8 mouse cellular contexts compared by ENCODE assay signal in genomic region chr10:80152873-80153260, GRCm38 (mm10). TPM values are rescaled to one million over a fixed set of nuclear protein-coding genes. Genes with fewer than 3 reads are reported as not detected.
DNase-seq lines count a peak whose midpoint lies in the region; ATAC-seq and TF ChIP-seq lines count a peak whose summit lies in the region.

No protein-coding gene starts in this region.

- 29% methylated on average over 3 of the region's 3 CpGs for WGBS in cerebellum, adult 2 months
- WGBS in embryonic facial prominence, embryonic 11.5 days: 35% methylated on average over 3 of the region's 3 CpGs
- WGBS in hindbrain, embryonic 13.5 days: 34% methylated on average over 3 of the region's 3 CpGs
- 53% methylated on average over 3 of the region's 3 CpGs for WGBS in liver, embryonic 11.5 days
- 13% methylated on average over 3 of the region's 3 CpGs for WGBS in olfactory bulb, adult 2 months

- H3K4me1 ChIP-seq in cerebellum, adult 2 months (ENCODE audit: control insufficient read depth, insufficient read depth, low read length): peaks cover 19% of the 10 kb centered on the region
- peaks cover 27% of the 10 kb centered on the region for H3K4me1 ChIP-seq in embryonic facial prominence, embryonic 11.5 days (ENCODE audit: control insufficient read depth, insufficient read depth, low read length)
- H3K4me1 ChIP-seq in hindbrain, embryonic 13.5 days (replicated peaks): peaks cover 66% of the 10 kb centered on the region
- H3K4me1 ChIP-seq in liver, embryonic 11.5 days (replicated peaks; ENCODE audit: control insufficient read depth, insufficient read depth, low read length): peaks cover 57% of the 10 kb centered on the region
- H3K4me1 ChIP-seq in olfactory bulb, adult 2 months (ENCODE audit: control insufficient read depth, insufficient read depth, low read length): peaks cover 54% of the 10 kb centered on the region

- TF ChIP-seq CTCF in cerebellum, adult 2 months (IDR thresholded peaks at IDR 0.05; ENCODE audit: borderline replicate concordance, insufficient read depth, low read depth, low read length): no peak
- TF ChIP-seq CTCF in olfactory bulb, adult 2 months (IDR thresholded peaks at IDR 0.05; ENCODE audit: insufficient read depth, low read depth, low read length): no peak

- H3K36me3 ChIP-seq in embryonic facial prominence, embryonic 11.5 days (replicated peaks; ENCODE audit: control insufficient read depth, insufficient read depth, low read depth, low read length): peaks cover 48% of the 10 kb centered on the region
- peaks cover 66% of the 10 kb centered on the region for H3K36me3 ChIP-seq in hindbrain, embryonic 13.5 days
- H3K36me3 ChIP-seq in liver, embryonic 11.5 days (ENCODE audit: control insufficient read depth, insufficient read depth, low read length): peaks cover 59% of the 10 kb centered on the region

- peak overlapping the region; percentile 22; the same call in 1 of the 2 replicates for H3K27ac ChIP-seq in cerebellum, adult 2 months (ENCODE audit: insufficient read depth, low read length)
- peak overlapping the region; percentile 99 for H3K27ac ChIP-seq in embryonic facial prominence, embryonic 11.5 days (replicated peaks; ENCODE audit: low read depth, low read length)
- H3K27ac ChIP-seq in hindbrain, embryonic 13.5 days: peak overlapping the region; percentile 100
- H3K27ac ChIP-seq in liver, embryonic 11.5 days (ENCODE audit: low read depth, low read length): peak overlapping the region; percentile 97
- peak overlapping the region; percentile 88 for H3K27ac ChIP-seq in olfactory bulb, adult 2 months (ENCODE audit: insufficient read depth, low read depth, low read length)

- H3K9me3 ChIP-seq in embryonic facial prominence, embryonic 11.5 days (replicated peaks; ENCODE audit: control insufficient read depth, low read length): no peaks in the 10 kb centered on the region
- H3K9me3 ChIP-seq in hindbrain, embryonic 13.5 days: no peaks in the 10 kb centered on the region
- H3K9me3 ChIP-seq in liver, embryonic 11.5 days (ENCODE audit: control insufficient read depth, low read length): no peaks in the 10 kb centered on the region

- peak overlapping the region; percentile 99 for H3K4me2 ChIP-seq in embryonic facial prominence, embryonic 11.5 days (ENCODE audit: low read depth, low read length)
- H3K4me2 ChIP-seq in hindbrain, embryonic 13.5 days: peak overlapping the region; percentile 98
- peak overlapping the region; percentile 79 for H3K4me2 ChIP-seq in liver, embryonic 11.5 days

- H3K4me3 ChIP-seq in cerebellum, adult 2 months (replicated peaks; ENCODE audit: insufficient read depth, low read depth, low read length): no peak overlapping the region
- peak overlapping the region; percentile 100 for H3K4me3 ChIP-seq in embryonic facial prominence, embryonic 11.5 days (ENCODE audit: low read depth, low read length)
- H3K4me3 ChIP-seq in hindbrain, embryonic 13.5 days: peak overlapping the region; percentile 97
- peak overlapping the region; percentile 91 for H3K4me3 ChIP-seq in liver, embryonic 11.5 days (ENCODE audit: low read depth, low read length)
- peak overlapping the region; percentile 87 for H3K4me3 ChIP-seq in olfactory bulb, adult 2 months (ENCODE audit: insufficient read depth, low read depth, low read length)

- DNase-seq in cerebellum, adult 2 months: no peak
- no peak for DNase-seq in cerebellum, postnatal 36 days
- peak; percentile 73 for DNase-seq in 3T3-L1 (ENCODE audit: low read depth, low spot score)
- DNase-seq in embryonic facial prominence, embryonic 11.5 days (ENCODE audit: low spot score): no peak
- no peak for DNase-seq in liver, embryonic 11.5 days (ENCODE audit: low spot score)

- no peaks in the 10 kb centered on the region for H3K27me3 ChIP-seq in cerebellum, adult 2 months (ENCODE audit: control insufficient read depth, insufficient read depth, low read length)
- no peaks in the 10 kb centered on the region for H3K27me3 ChIP-seq in embryonic facial prominence, embryonic 11.5 days (ENCODE audit: control insufficient read depth, insufficient read depth, low read length)
- H3K27me3 ChIP-seq in hindbrain, embryonic 13.5 days: no peaks in the 10 kb centered on the region
- H3K27me3 ChIP-seq in liver, embryonic 11.5 days (replicated peaks; ENCODE audit: control insufficient read depth, insufficient read depth, low read length): no peaks in the 10 kb centered on the region

- no peak for TF ChIP-seq POLR2A in cerebellum, adult 2 months (IDR thresholded peaks at IDR 0.05; ENCODE audit: borderline replicate concordance, insufficient read depth, low read length)
- TF ChIP-seq POLR2A in olfactory bulb, adult 2 months (IDR thresholded peaks at IDR 0.05; ENCODE audit: insufficient read depth, low read depth, low read length): no peak

- ATAC-seq in embryonic facial prominence, embryonic 11.5 days (replicated peaks; ENCODE audit: insufficient number of reproducible peaks, low FRiP score, low TSS enrichment, low read depth): no peak
- ATAC-seq in hindbrain, embryonic 13.5 days (ENCODE audit: low FRiP score): no peak
- ATAC-seq in liver, embryonic 11.5 days (replicated peaks; ENCODE audit: low FRiP score): no peak
- no peak for ATAC-seq in frontal cortex, adult (ENCODE audit: low TSS enrichment)

- peak overlapping the region; percentile 100 for H3K9ac ChIP-seq in embryonic facial prominence, embryonic 11.5 days (replicated peaks; ENCODE audit: low read length)
- peak overlapping the region; percentile 100 for H3K9ac ChIP-seq in hindbrain, embryonic 13.5 days
- H3K9ac ChIP-seq in liver, embryonic 11.5 days (ENCODE audit: low read depth, low read length): peak overlapping the region; percentile 97; the same call in 1 of the 2 replicates

RNA-seq across cellular contexts. Expression of gene Midn, which starts 4.8 kb away (rescaled TPM):
- 26.1 and 26.5 TPM in 2 replicates for polyA plus RNA-seq in cerebellum, adult 2 months (2012; rRNA removed)
- 60.3 and 62.1 TPM in 2 replicates for polyA plus RNA-seq in embryonic facial prominence, embryonic 11.5 days (2014; fragmentation: Nextera tagmentation; extraction: Ambion mirVana)
- polyA plus RNA-seq in hindbrain, embryonic 13.5 days (2015; fragmentation: Nextera tagmentation; extraction: Ambion mirVana): 32.4 and 34.7 TPM in 2 replicates
- polyA plus RNA-seq in liver, embryonic 11.5 days (2014; fragmentation: Nextera tagmentation; extraction: Ambion mirVana): 19.2 and 20.1 TPM in 2 replicates
- polyA plus RNA-seq in olfactory bulb, adult 2 months (2012; ENCODE audit: insufficient read depth, insufficient read length, low replicate concordance, missing spikeins): 128 TPM in 1 of 2 replicates, not detected in the other

RNA-seq across cellular contexts. Expression of gene Cbarp, which starts 12.2 kb away (rescaled TPM):
- polyA plus RNA-seq in cerebellum, adult 2 months (2012; rRNA removed): 147 and 151 TPM in 2 replicates
- polyA plus RNA-seq in embryonic facial prominence, embryonic 11.5 days (2014; fragmentation: Nextera tagmentation; extraction: Ambion mirVana): 6.8 and 9.0 TPM in 2 replicates
- 57.4 and 59.2 TPM in 2 replicates for polyA plus RNA-seq in hindbrain, embryonic 13.5 days (2015; fragmentation: Nextera tagmentation; extraction: Ambion mirVana)
- 2.8 and 3.1 TPM in 2 replicates for polyA plus RNA-seq in liver, embryonic 11.5 days (2014; fragmentation: Nextera tagmentation; extraction: Ambion mirVana)
- not detected in 2 replicates for polyA plus RNA-seq in olfactory bulb, adult 2 months (2012; ENCODE audit: insufficient read depth, insufficient read length, low replicate concordance, missing spikeins)

RNA-seq across cellular contexts. Expression of gene Cirbp, which starts 12.9 kb away (rescaled TPM):
- 240 and 261 TPM in 2 replicates for polyA plus RNA-seq in cerebellum, adult 2 months (2012; rRNA removed)
- polyA plus RNA-seq in embryonic facial prominence, embryonic 11.5 days (2014; fragmentation: Nextera tagmentation; extraction: Ambion mirVana): 74.0 and 77.8 TPM in 2 replicates
- polyA plus RNA-seq in hindbrain, embryonic 13.5 days (2015; fragmentation: Nextera tagmentation; extraction: Ambion mirVana): 364 and 409 TPM in 2 replicates
- 22.5 and 25.1 TPM in 2 replicates for polyA plus RNA-seq in liver, embryonic 11.5 days (2014; fragmentation: Nextera tagmentation; extraction: Ambion mirVana)
- polyA plus RNA-seq in olfactory bulb, adult 2 months (2012; ENCODE audit: insufficient read depth, insufficient read length, low replicate concordance, missing spikeins): not detected in 2 replicates

RNA-seq across cellular contexts. Expression of gene Atp5d, which starts 14.4 kb away (rescaled TPM):
- 736 and 758 TPM in 2 replicates for polyA plus RNA-seq in cerebellum, adult 2 months (2012; rRNA removed)
- polyA plus RNA-seq in embryonic facial prominence, embryonic 11.5 days (2014; fragmentation: Nextera tagmentation; extraction: Ambion mirVana): 360 and 371 TPM in 2 replicates
- 434 and 449 TPM in 2 replicates for polyA plus RNA-seq in hindbrain, embryonic 13.5 days (2015; fragmentation: Nextera tagmentation; extraction: Ambion mirVana)
- polyA plus RNA-seq in liver, embryonic 11.5 days (2014; fragmentation: Nextera tagmentation; extraction: Ambion mirVana): 482 and 514 TPM in 2 replicates
- not detected in 2 replicates for polyA plus RNA-seq in olfactory bulb, adult 2 months (2012; ENCODE audit: insufficient read depth, insufficient read length, low replicate concordance, missing spikeins)

RNA-seq across cellular contexts. Expression of gene 1600002K03Rik, which starts 19.9 kb away (rescaled TPM):
- 16.4 and 18.0 TPM in 2 replicates for polyA plus RNA-seq in cerebellum, adult 2 months (2012; rRNA removed)
- polyA plus RNA-seq in embryonic facial prominence, embryonic 11.5 days (2014; fragmentation: Nextera tagmentation; extraction: Ambion mirVana): 6.0 and 6.8 TPM in 2 replicates
- polyA plus RNA-seq in hindbrain, embryonic 13.5 days (2015; fragmentation: Nextera tagmentation; extraction: Ambion mirVana): 11.9 and 14.1 TPM in 2 replicates
- polyA plus RNA-seq in liver, embryonic 11.5 days (2014; fragmentation: Nextera tagmentation; extraction: Ambion mirVana): 21.8 and 27.4 TPM in 2 replicates
- polyA plus RNA-seq in olfactory bulb, adult 2 months (2012; ENCODE audit: insufficient read depth, insufficient read length, low replicate concordance, missing spikeins): not detected in 2 replicates

Comparison
In these comparisons a context has a peak if more than half of its experiments do, and no peak if none do; other contexts are left out.
1. H3K27ac ChIP-seq: peak in every context shown above with its lines; median percentile 100 in hindbrain, embryonic 13.5 days; 99 in embryonic facial prominence, embryonic 11.5 days; 97 in liver, embryonic 11.5 days; 88 in olfactory bulb, adult 2 months; 22 in cerebellum, adult 2 months.